Mouse (Mus musculus): ENCODE data around the gene Stub1. TPM values are rescaled to one million over a fixed set of nuclear protein-coding genes. Genes with fewer than 3 reads are reported as not detected.

Stub1 gene
- total RNA-seq, 2 experiments from 2014 or later = 106 to 109 TPM

GRCm38 (mm10) chr17:25840519-25840918 lies 7.3 kb upstream of the Stub1 start:
- intact Hi-C loops (cut with DNase I) = no loop called here
- DNase-seq = no peak

- DNase-seq = no peak
- intact Hi-C loops (cut with DNase I) = no loop called here
Measured at GRCm38 (mm10) chr17:25839455-25840235, 6.4 kb upstream of the Stub1 start.

- intact Hi-C loops (cut with DNase I) = no loop called here
- DNase-seq = no peak
Measured at GRCm38 (mm10) chr17:25838904-25839303, 5.7 kb upstream of the Stub1 start.

GRCm38 (mm10) chr17:25837533-25837932 lies 4.3 kb upstream of the Stub1 start:
- intact Hi-C loops (cut with DNase I) = no loop called here

GRCm38 (mm10) chr17:25837076-25837410 lies 3.8 kb upstream of the Stub1 start, which contains the start of gene Rhbdl1:
TSS of gene Rhbdl1 (minus strand) at chr17:25837295.
- peak; percentile 70 to 79 for DNase-seq
- intact Hi-C loops (cut with DNase I) = no loop called here

More at GRCm38 (mm10) chr17:25837533-25837932, 4.3 kb upstream of the Stub1 start:
- DNase-seq = no peak

- intact Hi-C loops (cut with DNase I) = no loop called here
- peak in 1 of 2 experiments; percentile 32 for DNase-seq
Measured at GRCm38 (mm10) chr17:25836397-25837075, 3.3 kb upstream of the Stub1 start.

- no peak for DNase-seq
- intact Hi-C loops (cut with DNase I) = no loop called here
Measured at GRCm38 (mm10) chr17:25835816-25836215, 2.6 kb upstream of the Stub1 start.

- DNase-seq = no peak
- intact Hi-C loops (cut with DNase I) = no loop called here
Measured at GRCm38 (mm10) chr17:25835301-25835700, 2.1 kb upstream of the Stub1 start.

- intact Hi-C loops (cut with DNase I) = no loop called here
- no peak for DNase-seq
Measured at GRCm38 (mm10) chr17:25834595-25835222, 1.5 kb upstream of the Stub1 start.

- intact Hi-C loops (cut with DNase I) = no loop called here
Measured at GRCm38 (mm10) chr17:25833961-25834594, 874 bp upstream of the Stub1 start.

GRCm38 (mm10) chr17:25832436-25833290 lies 541 bp downstream of the Stub1 start:
- peak; percentile 100 for DNase-seq
- intact Hi-C loops (cut with DNase I) = no loop called here

More at GRCm38 (mm10) chr17:25833961-25834594, 874 bp upstream of the Stub1 start:
- peak in 1 of 2 experiments; percentile 42 for DNase-seq

GRCm38 (mm10) chr17:25831451-25832281 lies 1.5 kb downstream of the Stub1 start:
- intact Hi-C loops (cut with DNase I) = no loop called here
- DNase-seq = peak in 1 of 2 experiments; percentile 31

GRCm38 (mm10) chr17:25830806-25831431 lies 2.3 kb downstream of the Stub1 start:
- no peak for DNase-seq
- intact Hi-C loops (cut with DNase I) = no loop called here

GRCm38 (mm10) chr17:25830200-25830753 lies 2.9 kb downstream of the Stub1 start:
- DNase-seq = no peak
- intact Hi-C loops (cut with DNase I) = no loop called here

- no peak for DNase-seq
- intact Hi-C loops (cut with DNase I) = no loop called here
Measured at GRCm38 (mm10) chr17:25829558-25830017, 3.6 kb downstream of the Stub1 start.

GRCm38 (mm10) chr17:25828712-25829557 lies 4.3 kb downstream of the Stub1 start, which contains the start of gene Jmjd8:
TSS of gene Jmjd8 (plus strand) at chr17:25828867.
- intact Hi-C loops (cut with DNase I) = no loop called here
- peak; percentile 74 to 79 for DNase-seq

GRCm38 (mm10) chr17:25828223-25828594 lies 5.0 kb downstream of the Stub1 start:
- no peak for DNase-seq
- intact Hi-C loops (cut with DNase I) = no loop called here

Measured in heart, postnatal 14 days (tissue).